ENCODE assay signal across 20 mouse cellular contexts in genomic region chr12:34783574-34783973, GRCm38 (mm10).
DNase-seq lines count a peak whose midpoint lies in the region; ATAC-seq and TF ChIP-seq lines count a peak whose summit lies in the region.
"Had no signal": no experiment of that assay in that cellular context is flagged by ENCODE, and none has a peak within 500 bp of the region (broad histone marks: within the 10 kb centered on the region; RNA-seq: fewer than 3 reads in every experiment).

No protein-coding gene starts in this region.

- peak; percentile 80 for DNase-seq in layer of hippocampus, adult 9-11 months
- no peak for DNase-seq in layer of hippocampus, adult 8-10 months (ENCODE audit: low spot score in 2 of 2)
- peak; percentile 42 to 64 for DNase-seq in spleen, adult 2 months (ENCODE audit: low read depth in 1 of 2, low spot score in 2 of 2)
- no peak for DNase-seq in adrenal gland, adult 18-20 months (ENCODE audit: low spot score in 2 of 2)
- DNase-seq in forebrain, embryonic 11.5 days (ENCODE audit: low spot score): no peak
- DNase-seq: adrenal gland, postnatal 25 days; cerebellum, postnatal 25 days; gastrocnemius, postnatal 10 days; kidney, adult 11 months; right cerebral cortex, postnatal 4 days; thymus, postnatal 36 days had no signal

- no peaks in the 10 kb centered on the region for H3K36me3 ChIP-seq in spleen, adult 2 months (ENCODE audit: control insufficient read depth, insufficient read depth, low read length)
- no peaks in the 10 kb centered on the region for H3K36me3 ChIP-seq in forebrain, embryonic 11.5 days (ENCODE audit: control insufficient read depth, insufficient read depth, low read length)
- H3K36me3 ChIP-seq: embryonic facial prominence, embryonic 10.5 days; heart, embryonic 10.5 days; limb, embryonic 13.5 days; midbrain, embryonic 12.5 days had no signal

- peak overlapping the region; percentile 77 for H3K27ac ChIP-seq in bone marrow macrophage, adult 2 months (ENCODE audit: insufficient read depth, low read depth, low read length)
- peak overlapping the region; percentile 39 for H3K27ac ChIP-seq in spleen, adult 2 months (ENCODE audit: insufficient read depth, low read length)
- H3K27ac ChIP-seq in forebrain, embryonic 11.5 days (ENCODE audit: low read depth, low read length): no peak overlapping the region
- H3K27ac ChIP-seq: embryonic facial prominence, embryonic 10.5 days; heart, embryonic 10.5 days; limb, embryonic 13.5 days; midbrain, embryonic 12.5 days; stomach, postnatal 0 days had no signal

- ATAC-seq in megakaryocyte, adult 5-6 weeks (ENCODE audit: poor library complexity, severe bottlenecking): peak; percentile 88
- ATAC-seq in forebrain, embryonic 11.5 days (replicated peaks; ENCODE audit: low FRiP score): no peak
- ATAC-seq: hindbrain, embryonic 16.5 days had no signal

- no peak for TF ChIP-seq POLR2A in bone marrow macrophage, adult 2 months (IDR thresholded peaks at IDR 0.05; ENCODE audit: borderline replicate concordance, low read depth, low read length)
- TF ChIP-seq POLR2A in spleen, adult 2 months (IDR thresholded peaks at IDR 0.05; ENCODE audit: low read depth, low read length): no peak

- peaks cover 19% of the 10 kb centered on the region for H3K4me1 ChIP-seq in bone marrow macrophage, adult 2 months (ENCODE audit: control insufficient read depth, insufficient read depth, low read length)
- peaks cover 18% of the 10 kb centered on the region for H3K4me1 ChIP-seq in spleen, adult 2 months (ENCODE audit: control insufficient read depth, insufficient read depth, insufficient read length)
- H3K4me1 ChIP-seq in forebrain, embryonic 11.5 days (replicated peaks; ENCODE audit: control insufficient read depth, insufficient read depth, low read length): no peaks in the 10 kb centered on the region
- H3K4me1 ChIP-seq: embryonic facial prominence, embryonic 10.5 days; heart, embryonic 10.5 days; limb, embryonic 13.5 days; midbrain, embryonic 12.5 days had no signal

- no peaks in the 10 kb centered on the region for H3K27me3 ChIP-seq in spleen, adult 2 months (ENCODE audit: control insufficient read depth, insufficient read depth, low read length)
- H3K27me3 ChIP-seq in forebrain, embryonic 11.5 days (ENCODE audit: control insufficient read depth, insufficient read depth, low read length): no peaks in the 10 kb centered on the region
- H3K27me3 ChIP-seq: limb, embryonic 13.5 days; midbrain, embryonic 12.5 days had no signal

- H3K9ac ChIP-seq in forebrain, embryonic 11.5 days (ENCODE audit: low read length): no peak overlapping the region
- H3K9ac ChIP-seq: limb, embryonic 13.5 days; midbrain, embryonic 12.5 days had no signal

- no peak overlapping the region for H3K4me3 ChIP-seq in bone marrow macrophage, adult 2 months (ENCODE audit: insufficient read depth, low read length)
- H3K4me3 ChIP-seq in spleen, adult 2 months (ENCODE audit: extremely low read depth, insufficient read depth, insufficient read length): no peak overlapping the region
- no peak overlapping the region for H3K4me3 ChIP-seq in forebrain, embryonic 11.5 days (ENCODE audit: low read depth, low read length)
- H3K4me3 ChIP-seq: embryonic facial prominence, embryonic 10.5 days; erythroblast, embryonic 14.5 days; heart, embryonic 10.5 days; limb, embryonic 13.5 days; midbrain, embryonic 12.5 days had no signal

- 30% methylated on average over 6 of the region's 6 CpGs for WGBS in spleen, adult 2 months
- WGBS in forebrain, embryonic 11.5 days: 91% methylated on average over 6 of the region's 6 CpGs

- H3K9me3 ChIP-seq in forebrain, embryonic 11.5 days (ENCODE audit: control insufficient read depth, low read length): no peaks in the 10 kb centered on the region
- H3K9me3 ChIP-seq: embryonic facial prominence, embryonic 10.5 days; heart, embryonic 10.5 days; limb, embryonic 13.5 days; midbrain, embryonic 12.5 days had no signal

- TF ChIP-seq CTCF in bone marrow macrophage, adult 2 months (IDR thresholded peaks at IDR 0.05; ENCODE audit: low read depth, low read length): no peak
- TF ChIP-seq CTCF in spleen, adult 2 months (IDR thresholded peaks at IDR 0.05; ENCODE audit: extremely low read depth, insufficient read depth, insufficient read length, insufficient replicate concordance): no peak

- H3K4me2 ChIP-seq in forebrain, embryonic 11.5 days (ENCODE audit: low read depth, low read length, severe bottlenecking): no peak overlapping the region
- H3K4me2 ChIP-seq: limb, embryonic 13.5 days; midbrain, embryonic 12.5 days had no signal

Comparison
In these comparisons a context has a peak if more than half of its experiments do, and no peak if none do; other contexts are left out.
1. DNase-seq: peak in layer of hippocampus, adult 9-11 months (single experiment) and spleen, adult 2 months (2 of 2); none in layer of hippocampus, adult 8-10 months (0 of 2), adrenal gland, adult 18-20 months (0 of 2) and forebrain, embryonic 11.5 days (single experiment).